9 mouse cellular contexts compared by ENCODE assay signal in genomic region chr7:144284241-144285065, GRCm38 (mm10).
DNase-seq lines count a peak whose midpoint lies in the region; ATAC-seq lines count a peak whose summit lies in the region.
"Had no signal": no experiment of that assay in that cellular context is flagged by ENCODE, and none has a peak within 500 bp of the region (broad histone marks: within the 10 kb centered on the region; RNA-seq: fewer than 3 reads in every experiment).

No protein-coding gene starts in this region.

- H3K27me3 ChIP-seq in forebrain, embryonic 10.5 days (ENCODE audit: poor library complexity, severe bottlenecking) = peaks cover 11% of the 10 kb centered on the region
- H3K27me3 ChIP-seq in hindbrain, embryonic 16.5 days (replicated peaks; ENCODE audit: control insufficient read depth, insufficient read depth, low read length) = no peaks in the 10 kb centered on the region
- H3K27me3 ChIP-seq in limb, embryonic 15.5 days = peaks cover 29% of the 10 kb centered on the region

- ATAC-seq in hindbrain, embryonic 16.5 days = peak; percentile 81
- no peak for ATAC-seq in limb, embryonic 15.5 days (ENCODE audit: insufficient number of reproducible peaks, low FRiP score, low TSS enrichment, low read depth)
- ATAC-seq in granulocyte monocyte progenitor cell, adult 5-6 weeks (replicated peaks; ENCODE audit: poor library complexity, severe bottlenecking) = no peak

- H3K4me2 ChIP-seq in hindbrain, embryonic 16.5 days (ENCODE audit: low read length) = peak overlapping the region; percentile 85
- H3K4me2 ChIP-seq in limb, embryonic 15.5 days = peak overlapping the region; percentile 72

- no peaks in the 10 kb centered on the region for H3K36me3 ChIP-seq in forebrain, embryonic 10.5 days (replicated peaks)
- H3K36me3 ChIP-seq in hindbrain, embryonic 16.5 days (ENCODE audit: control insufficient read depth, insufficient read depth, low read length) = no peaks in the 10 kb centered on the region
- H3K36me3 ChIP-seq in limb, embryonic 15.5 days = no peaks in the 10 kb centered on the region

- DNase-seq in ovary, postnatal 36 days (ENCODE audit: low spot score) = peak; percentile 7
- no peak for DNase-seq in ovary, adult 18-20 months (ENCODE audit: low spot score)
- peak; percentile 68 for DNase-seq in forebrain, embryonic 10.5 days (ENCODE audit: extremely low spot score, low spot score)
- DNase-seq in right cerebral cortex, adult 18-20 months = peak; percentile 79
- DNase-seq in kidney, adult 8-10 months = no peak

- H3K9me3 ChIP-seq in forebrain, embryonic 10.5 days = no peaks in the 10 kb centered on the region
- no peaks in the 10 kb centered on the region for H3K9me3 ChIP-seq in hindbrain, embryonic 16.5 days (ENCODE audit: control insufficient read depth, low read length)
- H3K9me3 ChIP-seq in limb, embryonic 15.5 days = no peaks in the 10 kb centered on the region

- peak overlapping the region; percentile 92 for H3K27ac ChIP-seq in forebrain, embryonic 10.5 days
- peak overlapping the region; percentile 93 for H3K27ac ChIP-seq in hindbrain, embryonic 16.5 days (ENCODE audit: low read depth, low read length)
- no peak overlapping the region for H3K27ac ChIP-seq in limb, embryonic 15.5 days

- under 1% methylated on average over 45 of the region's 45 CpGs for WGBS in forebrain, embryonic 10.5 days
- WGBS in hindbrain, embryonic 16.5 days = under 1% methylated on average over 39 of the region's 45 CpGs
- 1% methylated on average over 42 of the region's 45 CpGs for WGBS in limb, embryonic 15.5 days

- peak overlapping the region; percentile 79 for H3K9ac ChIP-seq in hindbrain, embryonic 16.5 days (ENCODE audit: low read depth, low read length)
- no peak overlapping the region for H3K9ac ChIP-seq in limb, embryonic 15.5 days

- H3K4me1 ChIP-seq in forebrain, embryonic 10.5 days = peaks cover 37% of the 10 kb centered on the region
- peaks cover 41% of the 10 kb centered on the region for H3K4me1 ChIP-seq in hindbrain, embryonic 16.5 days (ENCODE audit: control insufficient read depth, insufficient read depth, low read depth, low read length)
- H3K4me1 ChIP-seq in limb, embryonic 15.5 days = peaks cover 16% of the 10 kb centered on the region

- peak overlapping the region; percentile 72 for H3K4me3 ChIP-seq in forebrain, embryonic 10.5 days
- H3K4me3 ChIP-seq in hindbrain, embryonic 16.5 days (ENCODE audit: low read length) = peak overlapping the region; percentile 50
- peak overlapping the region; percentile 38 for H3K4me3 ChIP-seq in limb, embryonic 15.5 days
- H3K4me3 ChIP-seq: myocyte had no signal

Comparison
In these comparisons a context has a peak if more than half of its experiments do, and no peak if none do; other contexts are left out.
1. DNase-seq: peak in ovary, postnatal 36 days (single experiment), forebrain, embryonic 10.5 days (single experiment) and right cerebral cortex, adult 18-20 months (single experiment); none in ovary, adult 18-20 months (single experiment) and kidney, adult 8-10 months (0 of 2).
2. Peak in every context shown above with its lines, with median percentiles within 50 percentile points of each other: H3K4me3 ChIP-seq.